Mouse (Mus musculus) embryo, embryonic 9.5 days (tissue): ENCODE measurements around the gene Sertad3.
A peak's percentile ranks its signal among the peaks of the same experiment; 100 is the strongest.

Experiments used
- DNase-seq: peaks from one replicate; pipeline ENCODE4 v3.0.0-alpha.2; 2017; ENCODE audit errors: extremely low spot score

The Sertad3 gene

GRCm38 (mm10) chr7:27467648-27468047, 5.9 kb upstream of the Sertad3 start:
- no peak for DNase-seq

GRCm38 (mm10) chr7:27471390-27472120, 2.0 kb upstream of the Sertad3 start:
- DNase-seq: no peak

DNA sequence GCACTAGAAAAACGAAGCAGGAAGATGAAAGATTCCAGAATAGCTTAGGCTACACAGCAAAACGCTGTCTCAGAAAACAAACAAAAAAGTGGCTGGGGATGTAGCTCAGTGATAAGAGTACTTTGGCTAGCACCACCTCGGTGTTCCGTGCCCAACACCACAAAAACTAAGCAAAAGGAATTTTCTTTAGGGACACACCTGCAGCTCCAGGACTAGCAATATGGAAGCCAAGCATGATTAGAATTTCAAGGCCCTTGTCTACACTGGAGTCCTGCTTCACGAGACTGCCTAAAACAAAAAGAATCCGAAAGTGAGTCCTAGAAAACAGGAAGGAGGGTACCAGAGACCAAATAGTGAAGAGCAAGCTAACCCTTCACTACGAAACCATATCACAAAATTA, 972 bp upstream of the Sertad3 start:
- DNase-seq: no peak

DNA sequence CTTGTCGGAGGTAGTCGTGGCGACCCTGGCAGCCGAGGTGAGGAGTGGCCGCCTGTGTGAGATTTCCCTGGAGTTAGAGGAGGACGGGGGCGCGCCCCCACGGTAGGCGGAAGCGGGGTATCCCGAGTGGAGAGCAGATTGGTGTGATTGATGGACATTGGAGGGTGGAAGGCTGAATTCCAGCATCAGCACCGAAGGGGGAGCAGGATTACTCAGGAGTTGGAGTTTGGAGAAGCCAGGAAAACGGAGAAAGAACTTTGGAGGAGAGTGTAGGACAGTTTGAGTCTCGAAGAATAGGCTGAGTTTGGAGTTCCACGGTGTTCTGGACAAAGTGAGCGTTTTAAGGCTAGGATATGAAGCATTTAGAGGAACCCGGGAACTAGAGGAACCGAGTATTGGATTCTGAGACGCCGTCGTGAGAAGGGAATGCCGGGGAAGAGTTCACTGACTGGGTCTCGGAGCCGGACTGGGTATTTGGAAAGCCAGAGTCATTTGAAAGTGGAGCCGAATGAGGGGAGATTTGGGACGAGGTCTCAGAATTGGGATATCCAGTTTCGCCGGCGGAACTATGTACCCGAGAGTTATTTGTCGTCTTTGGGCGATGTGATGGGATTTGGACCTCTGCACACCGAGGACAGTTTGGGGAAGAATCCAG, 394 bp downstream of the Sertad3 start:
- DNase-seq: no peak

DNA sequence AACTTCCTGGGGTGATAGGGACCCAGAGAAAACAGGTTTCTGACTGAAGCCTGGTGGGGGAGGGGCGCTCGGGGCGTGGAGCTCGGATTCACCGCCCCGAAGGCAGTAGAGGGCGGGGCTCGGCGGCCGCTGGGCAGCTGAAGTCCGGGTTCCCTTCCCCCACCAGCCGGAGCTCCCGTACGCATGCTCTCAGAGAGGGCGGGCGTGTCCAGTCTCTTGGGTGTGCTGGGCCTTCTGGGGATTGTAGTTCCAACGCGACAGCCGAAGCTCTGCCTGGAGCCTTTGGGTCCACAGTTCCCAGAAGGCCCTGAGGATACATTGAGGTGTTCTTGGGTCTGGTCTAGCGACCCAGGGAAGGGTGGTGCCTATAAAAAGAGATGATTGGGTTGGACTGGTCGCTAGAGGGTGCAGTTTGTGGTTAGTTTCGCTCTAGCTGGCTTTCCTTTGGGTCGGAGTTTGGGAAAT, 954 bp downstream of the Sertad3 start:
- DNase-seq: peak; percentile 94

- DNase-seq: no peak
Observed at GRCm38 (mm10) chr7:27475596-27475995, 2.0 kb downstream of the Sertad3 start.

DNA sequence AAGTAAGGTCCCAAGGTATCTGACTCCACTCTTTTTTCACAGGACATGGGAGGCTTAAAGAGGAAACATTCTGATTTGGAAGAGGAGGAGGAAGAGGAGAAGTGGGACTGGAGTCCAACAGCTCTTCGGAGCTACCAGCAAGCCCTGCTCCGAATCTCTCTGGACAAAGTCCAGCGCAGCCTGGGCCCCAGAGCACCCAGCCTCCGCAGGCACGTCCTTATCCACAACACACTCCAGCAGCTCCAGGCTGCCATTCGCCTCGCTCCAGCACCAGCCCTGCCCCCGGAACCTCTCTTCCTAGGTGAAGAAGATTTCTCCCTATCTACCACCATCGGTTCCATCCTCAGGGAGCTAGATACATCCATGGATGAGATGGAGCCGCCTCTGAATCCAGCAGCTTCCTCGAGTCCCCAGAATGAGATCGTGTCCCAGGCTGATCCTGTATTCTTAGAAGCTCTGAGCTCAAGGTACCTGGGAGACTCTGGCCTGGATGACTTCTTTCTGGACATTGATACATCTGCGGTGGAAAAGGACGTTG, 2.6 kb downstream of the Sertad3 start:
- no peak for DNase-seq

DNA sequence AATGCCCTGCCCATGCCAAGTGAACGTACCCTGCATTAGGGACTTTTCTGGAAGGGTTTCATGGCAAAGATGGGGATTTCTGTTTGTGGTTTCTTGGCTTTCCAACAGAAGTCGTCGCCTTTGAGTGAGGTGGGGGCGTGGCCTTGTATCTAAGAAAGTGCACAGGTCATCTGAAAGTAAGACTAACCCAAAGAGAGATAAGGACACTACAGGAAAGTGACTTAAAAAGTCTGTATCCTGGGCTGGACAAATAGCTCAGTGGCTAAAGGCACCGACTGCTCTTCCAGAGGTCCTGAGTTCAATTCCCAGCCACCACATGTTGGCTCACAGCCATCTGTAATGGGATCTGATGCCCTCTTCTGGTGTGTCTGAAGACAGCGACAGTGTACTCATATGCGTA, 5.0 kb downstream of the Sertad3 start:
- DNase-seq: no peak

DNA sequence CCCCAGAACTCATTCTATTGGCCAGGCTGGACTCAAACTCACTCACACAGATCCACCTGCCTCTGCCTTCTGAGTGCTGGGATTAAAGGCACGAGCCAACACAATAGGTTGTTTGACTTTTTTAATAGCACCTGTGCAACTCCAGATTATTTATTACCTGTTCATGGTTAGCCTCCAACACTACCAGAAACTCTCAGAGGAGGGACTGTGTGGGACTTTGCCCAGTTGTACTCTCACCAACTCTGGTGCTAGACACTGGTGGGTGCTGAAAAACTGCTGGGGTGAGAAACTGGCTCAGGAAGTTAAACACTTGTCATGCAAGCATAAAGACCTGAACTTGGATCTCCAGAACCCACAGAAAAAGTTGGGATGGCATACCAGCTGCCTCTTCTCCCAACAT, 6.2 kb downstream of the Sertad3 start:
- no peak for DNase-seq

DNA sequence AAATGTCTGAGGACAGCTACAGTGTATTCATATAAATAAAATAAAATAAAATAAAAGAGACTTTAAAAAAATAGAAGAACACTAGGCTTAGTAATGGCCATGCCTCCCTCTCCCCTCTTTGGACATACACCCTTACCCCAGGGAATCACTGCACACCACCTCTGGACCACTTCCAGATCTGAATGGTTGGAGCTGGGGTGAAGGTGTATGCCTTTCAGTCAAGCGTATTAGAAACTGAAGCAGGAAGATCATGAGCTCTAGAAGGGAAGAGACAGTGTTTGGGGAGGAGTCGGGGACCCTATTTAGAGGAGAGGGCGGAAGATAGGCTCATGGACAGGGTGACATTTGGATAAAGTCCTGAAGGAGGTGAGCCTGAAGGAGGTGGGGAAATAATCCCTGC, 6.9 kb downstream of the Sertad3 start:
- DNase-seq: no peak

GRCm38 (mm10) chr7:27480927-27481626, 7.5 kb downstream of the Sertad3 start:
- no peak for DNase-seq

- peak; percentile 87 for DNase-seq
Observed at GRCm38 (mm10) chr7:27481627-27481969, 8.0 kb downstream of the Sertad3 start.

GRCm38 (mm10) chr7:27483860-27484259, 10.3 kb downstream of the Sertad3 start:
- DNase-seq: no peak

DNA sequence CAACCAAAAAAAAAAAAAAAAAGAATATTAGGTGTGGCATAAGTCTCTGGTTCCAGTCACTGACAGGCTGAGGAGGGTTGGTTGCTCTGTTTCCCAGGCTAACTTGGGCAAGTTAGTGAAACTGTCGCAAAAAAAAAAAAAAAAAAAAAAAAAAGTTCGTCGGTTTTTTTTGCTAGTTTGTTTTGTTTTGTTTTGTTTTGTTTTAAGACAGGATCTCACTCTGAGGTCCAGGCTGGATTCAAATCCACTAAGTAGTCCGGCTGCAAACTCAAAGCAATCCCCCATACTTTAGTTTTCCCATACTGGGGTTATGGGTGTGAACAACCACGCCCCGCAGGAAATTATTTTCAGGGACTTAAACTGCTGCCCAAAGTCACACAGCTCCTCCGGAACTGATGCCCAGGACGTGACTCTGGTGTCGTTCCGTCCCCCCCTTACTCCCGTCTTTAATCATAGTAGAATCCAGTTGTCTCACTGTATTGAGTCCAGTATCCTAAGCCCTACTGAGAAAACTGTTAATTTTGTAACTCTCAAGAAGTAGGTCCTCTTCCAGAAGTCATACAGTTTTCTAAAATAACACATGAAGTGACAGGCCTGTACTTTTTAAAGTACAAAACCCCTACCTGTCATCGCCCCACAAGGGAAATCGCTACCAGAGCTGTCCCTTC, 12.7 kb downstream of the Sertad3 start:
- DNase-seq: no peak

DNA sequence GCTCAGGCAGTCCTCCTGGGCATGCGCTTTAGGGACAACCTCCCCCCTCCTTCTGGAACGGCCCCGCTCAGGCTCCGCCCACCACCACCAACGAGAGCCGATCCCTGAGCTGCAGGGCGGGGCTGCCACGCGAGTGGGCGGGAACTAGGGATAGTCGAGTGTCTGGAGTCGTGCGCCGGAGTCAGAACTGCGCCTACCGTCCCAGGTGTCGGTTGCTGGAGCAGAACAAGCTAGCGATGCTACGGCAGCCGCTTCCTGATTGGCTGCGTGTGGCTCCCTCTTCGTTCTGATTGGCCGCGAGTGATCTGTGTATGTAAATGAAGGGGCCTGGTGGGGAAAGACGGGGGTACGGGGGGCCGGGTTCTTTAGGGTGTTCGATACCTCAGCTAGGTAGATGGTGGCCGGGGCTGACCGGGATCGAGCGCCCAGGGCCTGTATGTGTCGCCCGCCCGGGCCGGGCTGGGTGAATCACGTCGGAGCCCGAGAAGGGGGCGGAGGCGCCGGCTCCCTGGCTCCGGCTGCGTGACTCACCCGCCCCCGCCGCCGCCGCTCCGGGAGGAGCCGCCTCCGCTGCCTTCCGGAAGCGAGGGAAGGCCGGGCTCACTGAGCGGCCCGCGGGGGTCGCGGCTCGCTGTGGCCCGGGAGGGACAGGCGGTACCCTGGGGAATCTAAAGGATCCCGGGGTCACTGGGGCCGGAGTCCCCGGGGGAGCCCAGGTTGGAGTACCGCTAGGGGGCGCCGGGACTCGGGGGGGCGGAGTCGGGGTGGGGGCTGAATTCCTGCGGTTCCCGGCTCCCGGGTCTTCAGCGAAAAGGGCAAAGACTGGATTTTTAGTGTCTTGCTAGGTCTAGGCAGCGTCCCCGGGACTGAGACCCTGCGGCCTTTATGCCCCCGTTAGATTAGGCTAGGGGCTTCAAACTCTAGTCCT, 13.5 kb downstream of the Sertad3 start, which contains the start of gene Sertad1:
Gene Sertad1, plus strand, starts transcription at position 141 of the 928 bp plus-strand sequence.
- DNase-seq: peak; percentile 100

- no peak for DNase-seq
Observed at GRCm38 (mm10) chr7:27487740-27488268, 14.2 kb downstream of the Sertad3 start.

GRCm38 (mm10) chr7:27489270-27489869, 15.8 kb downstream of the Sertad3 start:
- DNase-seq: no peak

GRCm38 (mm10) chr7:27490227-27490542, 16.6 kb downstream of the Sertad3 start:
- no peak for DNase-seq

- peak; percentile 88 for DNase-seq
Observed at GRCm38 (mm10) chr7:27490543-27491329, 17.2 kb downstream of the Sertad3 start.

- DNase-seq: no peak
Observed at GRCm38 (mm10) chr7:27491856-27492255, 18.3 kb downstream of the Sertad3 start.
